Mouse (Mus musculus) lung, adult 2 months (tissue): ENCODE data around the gene Anxa5.

Source experiments
- CTCF ChIP-seq: fragments of 200-500 bp; IDR thresholded peaks from 2 replicates; pipeline ENCODE4 v1.5.1; 2011; ENCODE audit warnings: mild to moderate bottlenecking, low read length, control low read depth; ENCODE audit not compliant: insufficient read depth
- POLR2A ChIP-seq: fragments of 200-500 bp; IDR thresholded peaks from 2 replicates; pipeline ENCODE4 v1.6.1; 2011; ENCODE audit warnings: low read depth, mild to moderate bottlenecking, control low read depth, low read length, borderline replicate concordance; ENCODE audit errors: extremely low read depth

- TF ChIP-seq CTCF (no peak), POLR2A (no peak)
Observed at GRCm38 (mm10) chr3:36460717-36461116, 15.0 kb downstream of the Anxa5 start.
